Mouse (Mus musculus): Measurements from ENCODE around the gene Gm28043. TPM values are rescaled to one million over a fixed set of nuclear protein-coding genes. Genes with fewer than 3 reads are reported as not detected.
A peak's percentile ranks its signal among the peaks of the same experiment; 100 is the strongest.

Gene Gm28043
- polyA plus RNA-seq, 1 experiment from 2014 or later, result 1.1 TPM

GRCm38 (mm10) chr17:29718660-29719059, 104.0 kb downstream of the Gm28043 start:
- DNase-seq (ENCODE audit: low spot score) (no peak), ATAC-seq (ENCODE audit: low FRiP score, low TSS enrichment) (no peak)
- Histone ChIP-seq H3K27me3 (ENCODE audit: control insufficient read depth, insufficient read depth, low read length) (no peaks in the 10 kb centered on the region), H3K9me3 (ENCODE audit: control insufficient read depth, low read length) (no peaks in the 10 kb centered on the region), H3K4me3 (ENCODE audit: low read depth, low read length) (no peak overlapping the region), H3K27ac (replicated peaks) (no peak overlapping the region), H3K36me3 (ENCODE audit: control insufficient read depth, insufficient read depth, low read length) (no peaks in the 10 kb centered on the region), H3K4me2 (replicated peaks; ENCODE audit: low read depth) (no peak overlapping the region), H3K4me1 (replicated peaks; ENCODE audit: control insufficient read depth, insufficient read depth) (0 out of 2 replicates have a peak, but pooled peaks cover 2% of the 10 kb centered on the region), H3K9ac (ENCODE audit: low read length) (no peak overlapping the region)
- TF ChIP-seq CTCF (IDR thresholded peaks at IDR 0.05; ENCODE audit: low read depth), result no peak
- 87% methylated on average over 8 of the region's 8 CpGs for WGBS

DNA sequence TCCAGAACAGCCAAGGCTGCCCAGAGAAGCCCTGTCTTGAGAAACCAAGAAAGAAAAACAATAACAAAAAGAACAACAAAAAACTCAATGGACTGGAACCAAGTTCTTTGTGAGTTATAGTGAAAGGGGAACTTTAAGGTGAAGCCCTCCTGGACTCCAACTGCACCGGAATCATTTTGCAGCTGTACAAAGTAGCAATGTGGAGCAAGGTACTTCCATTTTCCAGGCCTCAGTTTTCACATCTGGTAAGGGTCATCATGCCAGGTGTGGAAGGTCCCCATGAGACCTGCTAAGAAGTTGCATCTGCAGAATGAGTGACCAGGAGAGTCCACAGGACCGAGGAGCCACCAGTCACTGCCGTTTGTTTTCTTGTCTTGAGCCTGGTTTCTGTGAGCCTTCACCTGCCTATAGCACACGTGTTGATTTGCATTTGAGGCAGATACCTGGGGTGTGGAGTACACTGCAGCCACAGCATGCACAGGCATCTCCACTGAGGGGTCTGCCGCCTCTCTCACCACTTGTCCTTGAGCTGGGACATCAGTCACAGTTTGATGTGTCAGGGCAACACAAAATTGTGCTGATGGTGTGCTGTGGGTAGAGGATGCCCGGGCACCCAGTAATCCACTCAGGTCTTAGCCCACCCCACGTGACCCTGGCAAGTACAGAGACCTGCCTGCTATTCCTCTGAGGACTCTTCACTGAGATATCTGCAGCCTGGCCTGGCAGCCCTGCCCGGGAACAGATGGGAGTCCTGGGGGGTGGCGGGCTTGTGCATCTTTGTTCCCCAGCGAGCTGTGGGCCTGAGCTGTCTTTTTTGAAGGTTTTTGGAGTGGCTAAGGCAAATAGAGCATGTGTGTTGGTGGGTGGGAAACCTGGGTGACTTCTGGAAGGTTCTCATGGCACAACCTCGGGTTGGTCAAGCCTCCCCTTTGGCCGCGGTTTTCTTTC, 105.2 kb downstream of the Gm28043 start:
- no peak for ATAC-seq (ENCODE audit: low FRiP score, low TSS enrichment)
- TF ChIP-seq EP300 (optimal IDR thresholded peaks at IDR 0.05), result no peak
- TF ChIP-seq CTCF (IDR thresholded peaks at IDR 0.05; ENCODE audit: low read depth), result no peak
- Histone ChIP-seq H3K9ac (ENCODE audit: low read length) (no peak overlapping the region), H3K27ac (replicated peaks) (no peak overlapping the region), H3K4me2 (replicated peaks; ENCODE audit: low read depth) (no peak overlapping the region), H3K36me3 (ENCODE audit: control insufficient read depth, insufficient read depth, low read length) (no peaks in the 10 kb centered on the region), H3K4me3 (ENCODE audit: low read depth, low read length) (no peak overlapping the region), H3K4me1 (replicated peaks; ENCODE audit: control insufficient read depth, insufficient read depth) (0 out of 2 replicates have a peak, but pooled peaks cover 2% of the 10 kb centered on the region), H3K27me3 (ENCODE audit: control insufficient read depth, insufficient read depth, low read length) (no peaks in the 10 kb centered on the region), H3K9me3 (ENCODE audit: control insufficient read depth, low read length) (no peaks in the 10 kb centered on the region)
- 80% methylated on average over 13 of the region's 13 CpGs for WGBS
- DNase-seq (ENCODE audit: low spot score), result no peak

GRCm38 (mm10) chr17:29720755-29721365, 106.2 kb downstream of the Gm28043 start:
- DNase-seq (ENCODE audit: low spot score), result no peak
- WGBS, result 60% methylated on average over 11 of the region's 11 CpGs
- H3K36me3 ChIP-seq (ENCODE audit: control insufficient read depth, insufficient read depth, low read length), result no peaks in the 10 kb centered on the region
- H3K9ac ChIP-seq (ENCODE audit: low read length), result no peak overlapping the region
- H3K4me3 ChIP-seq (ENCODE audit: low read depth, low read length), result no peak overlapping the region
- no peak overlapping the region for H3K4me2 ChIP-seq (replicated peaks; ENCODE audit: low read depth)
- H3K27ac ChIP-seq (replicated peaks), result no peak overlapping the region
- 0 out of 2 replicates have a peak, but pooled peaks cover 2% of the 10 kb centered on the region for H3K4me1 ChIP-seq (replicated peaks; ENCODE audit: control insufficient read depth, insufficient read depth)
- H3K27me3 ChIP-seq (ENCODE audit: control insufficient read depth, insufficient read depth, low read length), result no peaks in the 10 kb centered on the region
- no peak for ATAC-seq (ENCODE audit: low FRiP score, low TSS enrichment)
- no peak for TF ChIP-seq EP300 (optimal IDR thresholded peaks at IDR 0.05)
- no peak for TF ChIP-seq CTCF (IDR thresholded peaks at IDR 0.05; ENCODE audit: low read depth)
- H3K9me3 ChIP-seq (ENCODE audit: control insufficient read depth, low read length), result no peaks in the 10 kb centered on the region

GRCm38 (mm10) chr17:29724610-29725009, 109.9 kb downstream of the Gm28043 start:
- Histone ChIP-seq H3K36me3 (ENCODE audit: control insufficient read depth, insufficient read depth, low read length) (no peaks in the 10 kb centered on the region), H3K4me3 (ENCODE audit: low read depth, low read length) (no peak overlapping the region), H3K9ac (ENCODE audit: low read length) (no peak overlapping the region), H3K4me2 (replicated peaks; ENCODE audit: low read depth) (no peak overlapping the region), H3K9me3 (ENCODE audit: control insufficient read depth, low read length) (no peaks in the 10 kb centered on the region), H3K27me3 (ENCODE audit: control insufficient read depth, insufficient read depth, low read length) (no peaks in the 10 kb centered on the region), H3K27ac (replicated peaks) (no peak overlapping the region), H3K4me1 (replicated peaks; ENCODE audit: control insufficient read depth, insufficient read depth) (no peaks in the 10 kb centered on the region)
- DNase-seq (ENCODE audit: low spot score) (no peak), ATAC-seq (ENCODE audit: low FRiP score, low TSS enrichment) (0 out of 2 replicates have a peak, but pooled peaks have one; percentile 38)
- WGBS, result 50% methylated on average over 6 of the region's 6 CpGs
- no peak for TF ChIP-seq EP300 (optimal IDR thresholded peaks at IDR 0.05)

DNA sequence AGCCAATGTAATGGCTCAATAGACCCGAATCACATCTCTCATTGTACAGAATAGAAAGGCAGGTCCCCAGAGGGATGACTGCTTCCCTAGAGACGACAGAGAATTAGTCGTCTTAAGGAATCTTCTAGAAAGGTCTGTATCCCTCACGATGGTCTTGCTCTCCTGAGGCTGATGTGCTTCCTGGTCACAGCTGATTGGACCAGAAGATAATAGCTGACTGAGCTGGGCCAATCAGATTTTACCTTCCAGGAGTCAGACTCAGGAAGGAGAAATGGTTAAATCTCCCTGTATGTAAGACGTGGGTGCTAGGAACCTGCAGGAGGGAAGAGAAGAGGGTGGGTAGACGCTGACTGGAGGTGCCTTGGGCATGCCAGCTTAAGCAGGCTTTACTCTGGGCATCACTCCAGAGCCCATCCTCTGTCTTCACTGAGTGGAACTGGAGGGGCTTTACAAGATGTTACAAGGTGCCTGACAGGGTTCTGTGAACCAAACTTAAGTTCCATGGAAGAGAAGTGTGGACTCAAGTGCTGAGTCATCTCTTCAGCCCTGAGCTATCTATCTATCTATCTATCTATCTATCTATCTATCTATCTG, 110.4 kb downstream of the Gm28043 start:
- Histone ChIP-seq H3K4me1 (replicated peaks; ENCODE audit: control insufficient read depth, insufficient read depth) (no peaks in the 10 kb centered on the region), H3K4me3 (ENCODE audit: low read depth, low read length) (no peak overlapping the region), H3K9me3 (ENCODE audit: control insufficient read depth, low read length) (no peaks in the 10 kb centered on the region), H3K9ac (ENCODE audit: low read length) (no peak overlapping the region), H3K36me3 (ENCODE audit: control insufficient read depth, insufficient read depth, low read length) (no peaks in the 10 kb centered on the region), H3K27ac (replicated peaks) (no peak overlapping the region), H3K27me3 (ENCODE audit: control insufficient read depth, insufficient read depth, low read length) (no peaks in the 10 kb centered on the region), H3K4me2 (replicated peaks; ENCODE audit: low read depth) (no peak overlapping the region)
- 52% methylated on average over 6 of the region's 6 CpGs for WGBS
- TF ChIP-seq EP300 (optimal IDR thresholded peaks at IDR 0.05) (no peak), CTCF (IDR thresholded peaks at IDR 0.05; ENCODE audit: low read depth) (no peak)
- DNase-seq (ENCODE audit: low spot score) (no peak), ATAC-seq (ENCODE audit: low FRiP score, low TSS enrichment) (no peak)

Measured in stomach, postnatal 0 days (tissue).